Mouse (Mus musculus): Measurements from ENCODE around the gene Sar1b.
"Not testable (repeated sequence)": the region's sequence is repeated elsewhere in the genome, so short reads cannot be mapped to it uniquely, and the experiment has no call there.

Sar1b gene

GRCm38 (mm10) chr11:51777478-51777877 lies 14.0 kb downstream of the Sar1b start:
- CTCF ChIA-PET: no interaction called here

- CTCF ChIA-PET: no interaction called here
Measured at GRCm38 (mm10) chr11:51780773-51781267, 17.3 kb downstream of the Sar1b start.

- CTCF ChIA-PET: no interaction called here
Measured at GRCm38 (mm10) chr11:51782721-51783120, 19.2 kb downstream of the Sar1b start.

GRCm38 (mm10) chr11:51785926-51786325 lies 22.4 kb downstream of the Sar1b start:
- CTCF ChIA-PET: no interaction called here

- CTCF ChIA-PET: not testable (repeated sequence)
Measured at GRCm38 (mm10) chr11:51789735-51790134, 26.2 kb downstream of the Sar1b start.

- CTCF ChIA-PET: no interaction called here
Measured at GRCm38 (mm10) chr11:51790662-51791061, 27.2 kb downstream of the Sar1b start.

GRCm38 (mm10) chr11:51796272-51796671 lies 32.8 kb downstream of the Sar1b start:
- CTCF ChIA-PET: no interaction called here

- CTCF ChIA-PET: interaction anchor here (0.7 kb wide), 1 partner anchor 1823 kb away, joined by 5 read pairs; no protein-coding TSS in a partner anchor
Measured at GRCm38 (mm10) chr11:51800634-51801325, 37.3 kb downstream of the Sar1b start.

GRCm38 (mm10) chr11:51805221-51805981 lies 41.9 kb downstream of the Sar1b start:
- CTCF ChIA-PET: no interaction called here

- CTCF ChIA-PET: interaction anchor here (1.0 kb wide), 1 partner anchor 18 kb away, joined by 4 read pairs; no protein-coding TSS in a partner anchor
Measured at GRCm38 (mm10) chr11:51807108-51807879, 43.8 kb downstream of the Sar1b start.

GRCm38 (mm10) chr11:51809632-51810224 lies 46.2 kb downstream of the Sar1b start:
- CTCF ChIA-PET: interaction anchor here (1.1 kb wide), 1 partner anchor 39 kb away, joined by 9 read pairs; no protein-coding TSS in a partner anchor

GRCm38 (mm10) chr11:51811230-51811629 lies 47.7 kb downstream of the Sar1b start:
- CTCF ChIA-PET: interaction anchor here (1.2 kb wide), 1 partner anchor 48 kb away, joined by 3 read pairs; no protein-coding TSS in a partner anchor

- CTCF ChIA-PET: no interaction called here
Measured at GRCm38 (mm10) chr11:51812022-51812546, 48.6 kb downstream of the Sar1b start.

GRCm38 (mm10) chr11:51817756-51818155 lies 54.3 kb downstream of the Sar1b start:
- CTCF ChIA-PET: interaction anchor here (0.5 to 1.3 kb wide), 5 partner anchors 37 to 226 kb away, joined by 3 to 5 read pairs (median 3); partner anchors contain the start of gene Cdkn2aipnl

- CTCF ChIA-PET: interaction anchor here (0.7 kb wide), 1 partner anchor 143 kb away, joined by 3 read pairs; no protein-coding TSS in a partner anchor
Measured at GRCm38 (mm10) chr11:51818837-51819236, 55.4 kb downstream of the Sar1b start.

GRCm38 (mm10) chr11:51819964-51820363 lies 56.5 kb downstream of the Sar1b start:
- CTCF ChIA-PET: interaction anchor here (0.6 to 0.7 kb wide), 4 partner anchors 12 to 731 kb away, joined by 3 to 8 read pairs (median 4); no protein-coding TSS in a partner anchor

- CTCF ChIA-PET: interaction anchor here (0.6 to 0.8 kb wide), 2 partner anchors 37 to 173 kb away, joined by 3 read pairs; no protein-coding TSS in a partner anchor
Measured at GRCm38 (mm10) chr11:51820861-51821260, 57.4 kb downstream of the Sar1b start.

GRCm38 (mm10) chr11:51822736-51823135 lies 59.2 kb downstream of the Sar1b start:
- CTCF ChIA-PET: interaction anchor here (0.7 to 0.9 kb wide), 2 partner anchors 19 to 155 kb away, joined by 9 to 18 read pairs; no protein-coding TSS in a partner anchor

- CTCF ChIA-PET: no interaction called here
Measured at GRCm38 (mm10) chr11:51823271-51823670, 59.8 kb downstream of the Sar1b start.

- CTCF ChIA-PET: interaction anchor here (0.9 kb wide), 1 partner anchor 17 kb away, joined by 4 read pairs; no protein-coding TSS in a partner anchor
Measured at GRCm38 (mm10) chr11:51823963-51824753, 60.7 kb downstream of the Sar1b start.

Data from spleen, embryonic (tissue).